Mouse (Mus musculus): ENCODE data around the gene Phf21a.

GRCm38 (mm10) chr2:92257372-92257956 is 164.5 kb downstream of the Phf21a start:
- TF ChIP-seq TAL1 (IDR thresholded peaks at IDR 0.05; ENCODE audit: low read length) (no peak), GATA1 (IDR thresholded peaks at IDR 0.05; ENCODE audit: low read length) (no peak)
